Mouse (Mus musculus): ENCODE data around the gene Ccdc124. TPM values are rescaled to one million over a fixed set of nuclear protein-coding genes. Genes with fewer than 3 reads are reported as not detected.

Gene Ccdc124
- polyA plus RNA-seq (2016; fragmentation: Nextera tagmentation; extraction: Ambion mirVana) = 119 and 127 TPM in 2 replicates

DNA sequence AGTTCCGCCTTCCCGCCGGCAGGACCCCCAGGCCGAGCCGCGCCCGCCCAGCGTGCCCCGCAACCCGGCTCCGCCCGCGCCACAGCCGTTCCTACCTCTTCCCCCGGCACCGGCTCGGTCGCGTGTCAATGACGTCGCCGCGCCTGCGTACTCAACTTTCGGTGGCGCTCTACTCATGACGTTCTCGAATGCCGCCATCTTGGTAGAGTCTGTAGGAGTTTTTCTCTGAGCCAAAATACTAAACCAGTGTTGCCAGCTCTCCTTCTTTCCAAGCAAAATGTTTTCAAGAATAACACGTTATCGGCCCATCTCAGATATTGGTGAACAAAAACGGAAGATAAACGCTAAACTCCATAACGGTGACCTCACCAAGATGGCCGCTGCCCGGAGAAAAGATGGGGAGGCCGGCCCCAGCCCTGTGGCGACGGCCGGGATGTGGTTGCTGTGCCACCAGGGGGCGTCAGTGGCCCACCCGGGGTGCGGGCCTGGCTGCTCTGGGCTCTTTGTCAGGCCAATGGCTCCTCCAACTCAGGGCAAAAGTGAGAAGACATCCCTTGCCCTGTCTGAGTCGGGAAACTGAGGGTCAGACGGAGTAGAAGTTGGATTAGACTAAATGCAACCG is at the start of gene Ccdc124:
Gene Ccdc124 (minus strand): TSS at position 572 of the 622 bp plus-strand sequence.
- Histone ChIP-seq H3K4me1 (replicated peaks) (peaks cover 21% of the 10 kb centered on the region), H3K4me2 (peak within 1 kb of the TSS; percentile 79), H3K27me3 (peaks cover 5% of the 10 kb centered on the region; the same call in 1 of the 2 replicates), H3K27ac (peak within 1 kb of the TSS; percentile 88), H3K9ac (replicated peaks) (peak within 1 kb of the TSS; percentile 76), H3K9me3 (no peaks in the 10 kb centered on the region), H3K4me3 (replicated peaks) (peak within 1 kb of the TSS; percentile 89), H3K36me3 (no peaks in the 10 kb centered on the region)
- ATAC-seq (ENCODE audit: insufficient number of reproducible peaks, insufficient read depth, low FRiP score, low TSS enrichment, low read depth) = peak; percentile 92
- WGBS = 1% methylated on average over 46 of the region's 46 CpGs

DNA sequence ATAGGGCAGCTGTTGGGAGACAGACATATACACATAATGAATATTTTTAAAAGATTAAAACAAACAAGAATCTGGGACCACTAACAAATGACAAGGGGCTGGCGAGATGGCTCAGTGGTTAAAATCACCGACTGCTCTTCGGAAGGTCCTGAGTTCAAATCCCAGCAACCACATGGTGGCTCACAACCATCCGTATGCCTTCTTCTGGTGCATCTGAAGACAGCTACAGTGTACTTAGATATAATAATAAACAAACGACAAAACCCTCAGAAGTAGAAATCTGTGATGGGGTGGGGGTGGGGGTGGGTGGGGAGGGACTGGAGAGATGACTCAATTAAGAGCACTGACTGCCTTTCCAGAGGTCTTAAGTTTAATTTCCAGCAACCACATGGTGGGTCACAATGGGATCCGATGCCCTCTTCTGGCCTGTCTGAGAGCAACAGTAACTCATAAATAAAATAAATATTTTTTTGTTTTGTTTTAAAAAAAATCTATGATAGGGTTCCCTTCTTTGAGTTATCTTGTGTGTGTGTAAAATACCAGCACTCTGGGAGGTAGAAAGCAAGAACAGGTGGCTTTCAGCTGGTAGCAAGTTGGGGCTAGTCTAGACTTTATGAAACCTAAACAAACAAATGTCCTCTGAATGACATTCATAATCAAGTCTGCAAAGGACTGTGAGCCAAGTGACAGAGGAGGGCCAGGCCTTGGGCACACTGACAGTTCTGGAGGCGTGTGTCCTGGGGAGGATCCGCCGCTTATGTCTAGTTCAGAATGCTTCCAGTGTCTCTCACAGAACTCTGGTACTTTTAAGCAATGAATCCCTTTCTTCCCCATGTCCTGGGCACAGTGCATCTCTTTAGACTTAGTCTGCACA is 46.6 kb upstream of the Ccdc124 start:
- ATAC-seq (ENCODE audit: insufficient number of reproducible peaks, insufficient read depth, low FRiP score, low TSS enrichment, low read depth) = no peak
- no peaks in the 10 kb centered on the region for H3K4me1 ChIP-seq (replicated peaks)
- H3K36me3 ChIP-seq = peaks cover 73% of the 10 kb centered on the region
- H3K9me3 ChIP-seq = no peaks in the 10 kb centered on the region
- WGBS = 90% methylated on average over 9 of the region's 9 CpGs
- no peak overlapping the region for H3K4me3 ChIP-seq (replicated peaks)
- H3K9ac ChIP-seq (replicated peaks) = no peak overlapping the region
- no peaks in the 10 kb centered on the region for H3K27me3 ChIP-seq
- H3K4me2 ChIP-seq = no peak overlapping the region
- no peak overlapping the region for H3K27ac ChIP-seq

DNA sequence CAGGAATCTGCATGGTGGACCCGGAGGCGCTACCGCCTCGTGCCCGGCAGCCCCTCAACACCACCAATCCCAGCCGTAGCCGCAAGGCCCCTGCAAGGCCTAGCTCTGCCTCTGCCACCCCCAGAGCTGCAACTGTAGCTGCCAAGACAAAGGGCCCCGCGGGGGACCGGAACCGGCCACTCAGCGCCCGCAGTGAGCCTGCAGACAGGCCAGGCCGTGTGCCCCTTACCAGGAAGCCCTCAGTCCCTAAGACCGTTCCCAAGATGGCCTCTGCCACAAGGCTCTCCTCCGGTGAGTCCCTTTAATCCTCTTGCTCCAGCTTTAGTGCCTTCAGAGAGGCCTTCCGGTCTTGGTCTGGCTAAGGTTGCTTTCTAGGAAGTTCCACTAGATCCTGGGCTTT is 41.0 kb upstream of the Ccdc124 start:
- WGBS = 97% methylated on average over 17 of the region's 17 CpGs
- H3K36me3 ChIP-seq = peaks cover 92% of the 10 kb centered on the region

DNA sequence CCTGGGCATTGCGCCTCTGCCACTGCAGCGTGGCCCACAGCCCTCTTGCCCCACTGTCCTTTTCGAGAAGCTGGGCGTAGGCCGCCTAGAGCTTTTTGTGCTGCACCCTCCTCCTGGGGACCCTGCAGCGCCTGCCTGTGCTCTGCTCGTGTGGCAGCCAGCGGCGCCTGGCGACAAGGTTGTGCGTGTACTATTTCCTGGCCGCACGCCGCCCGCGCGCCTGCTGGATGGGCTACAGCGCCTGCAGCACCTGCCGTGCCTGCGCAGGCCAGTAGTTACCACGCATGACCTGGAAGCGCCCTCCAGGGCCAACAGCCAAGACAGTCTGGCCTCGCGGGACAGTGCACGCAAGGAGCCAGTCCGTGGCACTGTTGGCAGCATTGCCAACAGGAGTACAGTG is 39.8 kb upstream of the Ccdc124 start:
- no peak overlapping the region for H3K4me3 ChIP-seq (replicated peaks)
- no peak for ATAC-seq (ENCODE audit: insufficient number of reproducible peaks, insufficient read depth, low FRiP score, low TSS enrichment, low read depth)
- H3K4me2 ChIP-seq = no peak overlapping the region
- H3K9ac ChIP-seq (replicated peaks) = no peak overlapping the region
- no peak overlapping the region for H3K27ac ChIP-seq
- 95% methylated on average over 26 of the region's 26 CpGs for WGBS
- H3K27me3 ChIP-seq = no peaks in the 10 kb centered on the region
- H3K4me1 ChIP-seq (replicated peaks) = no peaks in the 10 kb centered on the region
- H3K9me3 ChIP-seq = no peaks in the 10 kb centered on the region
- peaks cover 85% of the 10 kb centered on the region for H3K36me3 ChIP-seq

More for the DNA sequence above, 41.0 kb upstream of the Ccdc124 start:
- Histone ChIP-seq H3K4me1 (replicated peaks) (no peaks in the 10 kb centered on the region), H3K27me3 (no peaks in the 10 kb centered on the region), H3K27ac (no peak overlapping the region), H3K9me3 (no peaks in the 10 kb centered on the region), H3K4me3 (replicated peaks) (no peak overlapping the region), H3K4me2 (no peak overlapping the region), H3K9ac (replicated peaks) (no peak overlapping the region)
- ATAC-seq (ENCODE audit: insufficient number of reproducible peaks, insufficient read depth, low FRiP score, low TSS enrichment, low read depth) = no peak

DNA sequence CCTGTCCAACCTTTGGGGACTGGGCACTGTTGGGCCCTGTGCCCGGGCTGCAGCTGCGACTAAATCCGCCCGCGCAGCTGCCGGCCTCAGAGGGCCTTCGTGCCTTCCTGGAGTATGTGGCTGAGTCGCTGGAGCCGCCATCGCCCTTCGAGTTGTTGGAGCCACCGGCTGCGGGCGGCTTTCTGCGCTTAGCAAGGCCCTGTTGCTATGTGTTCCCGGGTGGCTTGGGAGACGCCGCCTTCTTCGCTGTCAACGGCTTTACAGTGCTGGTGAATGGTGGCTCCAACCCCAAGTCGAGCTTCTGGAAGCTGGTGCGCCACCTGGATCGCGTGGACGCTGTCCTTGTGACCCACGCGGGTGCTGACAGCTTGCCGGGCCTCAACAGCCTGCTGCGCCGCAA is 39.2 kb upstream of the Ccdc124 start:
- Histone ChIP-seq H3K27ac (no peak overlapping the region), H3K4me3 (replicated peaks) (no peak overlapping the region), H3K36me3 (peaks cover 79% of the 10 kb centered on the region), H3K9ac (replicated peaks) (no peak overlapping the region), H3K4me2 (no peak overlapping the region), H3K27me3 (no peaks in the 10 kb centered on the region), H3K9me3 (no peaks in the 10 kb centered on the region), H3K4me1 (replicated peaks) (no peaks in the 10 kb centered on the region)
- 94% methylated on average over 30 of the region's 30 CpGs for WGBS
- ATAC-seq (ENCODE audit: insufficient number of reproducible peaks, insufficient read depth, low FRiP score, low TSS enrichment, low read depth) = no peak

DNA sequence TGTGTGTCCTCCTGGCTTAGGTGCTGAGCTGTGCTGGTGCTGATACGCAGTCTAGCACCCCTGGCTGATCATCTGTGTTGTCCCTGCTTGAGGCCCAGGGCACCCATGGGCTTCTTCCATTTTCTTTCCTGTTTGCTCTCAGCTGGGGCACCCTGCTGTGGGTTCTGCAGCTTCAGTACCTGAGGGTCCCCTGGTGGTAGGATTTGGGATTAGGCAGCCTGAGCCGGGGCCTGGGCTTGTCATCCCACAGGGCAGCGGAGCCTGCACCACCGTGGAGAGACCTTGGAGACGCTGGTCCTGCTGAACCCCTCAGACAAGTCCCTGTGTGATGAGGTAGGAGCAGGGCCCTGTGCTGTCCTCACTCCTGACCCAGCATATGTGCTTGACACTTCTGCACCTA is 37.9 kb upstream of the Ccdc124 start:
- Histone ChIP-seq H3K36me3 (peaks cover 66% of the 10 kb centered on the region), H3K9ac (replicated peaks) (no peak overlapping the region), H3K9me3 (no peaks in the 10 kb centered on the region), H3K4me2 (no peak overlapping the region), H3K27ac (no peak overlapping the region), H3K4me3 (replicated peaks) (no peak overlapping the region), H3K4me1 (replicated peaks) (peaks cover 6% of the 10 kb centered on the region), H3K27me3 (no peaks in the 10 kb centered on the region)
- ATAC-seq (ENCODE audit: insufficient number of reproducible peaks, insufficient read depth, low FRiP score, low TSS enrichment, low read depth) = no peak
- 92% methylated on average over 5 of the region's 5 CpGs for WGBS

DNA sequence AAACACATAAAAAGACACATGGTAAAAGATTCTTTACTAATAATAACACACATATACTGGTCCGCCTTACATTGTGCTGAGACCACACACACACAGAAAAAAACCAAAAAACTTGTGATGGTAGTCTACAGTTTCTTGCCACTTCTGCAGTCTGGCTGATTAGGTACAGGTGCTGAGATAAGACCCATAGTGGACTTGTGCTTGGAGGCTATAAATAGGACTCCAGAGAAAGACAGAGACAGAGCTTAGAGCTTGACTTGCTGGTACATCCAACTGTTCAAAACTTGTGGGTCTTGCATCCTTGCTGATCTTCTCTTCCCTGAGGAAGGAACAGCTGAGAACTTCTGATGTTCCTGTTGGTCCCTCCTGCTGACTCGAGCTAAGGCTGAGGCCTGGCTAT is 33.8 kb upstream of the Ccdc124 start:
- 91% methylated on average over 2 of the region's 2 CpGs for WGBS
- Histone ChIP-seq H3K27me3 (peaks cover 1% of the 10 kb centered on the region; the same call in 1 of the 2 replicates), H3K27ac (no peak overlapping the region), H3K4me2 (peak overlapping the region; percentile 95; the same call in 1 of the 2 replicates), H3K9ac (replicated peaks) (no peak overlapping the region), H3K4me3 (replicated peaks) (no peak overlapping the region), H3K4me1 (replicated peaks) (peaks cover 15% of the 10 kb centered on the region), H3K36me3 (peaks cover 25% of the 10 kb centered on the region), H3K9me3 (no peaks in the 10 kb centered on the region)
- ATAC-seq (ENCODE audit: insufficient number of reproducible peaks, insufficient read depth, low FRiP score, low TSS enrichment, low read depth) = no peak

DNA sequence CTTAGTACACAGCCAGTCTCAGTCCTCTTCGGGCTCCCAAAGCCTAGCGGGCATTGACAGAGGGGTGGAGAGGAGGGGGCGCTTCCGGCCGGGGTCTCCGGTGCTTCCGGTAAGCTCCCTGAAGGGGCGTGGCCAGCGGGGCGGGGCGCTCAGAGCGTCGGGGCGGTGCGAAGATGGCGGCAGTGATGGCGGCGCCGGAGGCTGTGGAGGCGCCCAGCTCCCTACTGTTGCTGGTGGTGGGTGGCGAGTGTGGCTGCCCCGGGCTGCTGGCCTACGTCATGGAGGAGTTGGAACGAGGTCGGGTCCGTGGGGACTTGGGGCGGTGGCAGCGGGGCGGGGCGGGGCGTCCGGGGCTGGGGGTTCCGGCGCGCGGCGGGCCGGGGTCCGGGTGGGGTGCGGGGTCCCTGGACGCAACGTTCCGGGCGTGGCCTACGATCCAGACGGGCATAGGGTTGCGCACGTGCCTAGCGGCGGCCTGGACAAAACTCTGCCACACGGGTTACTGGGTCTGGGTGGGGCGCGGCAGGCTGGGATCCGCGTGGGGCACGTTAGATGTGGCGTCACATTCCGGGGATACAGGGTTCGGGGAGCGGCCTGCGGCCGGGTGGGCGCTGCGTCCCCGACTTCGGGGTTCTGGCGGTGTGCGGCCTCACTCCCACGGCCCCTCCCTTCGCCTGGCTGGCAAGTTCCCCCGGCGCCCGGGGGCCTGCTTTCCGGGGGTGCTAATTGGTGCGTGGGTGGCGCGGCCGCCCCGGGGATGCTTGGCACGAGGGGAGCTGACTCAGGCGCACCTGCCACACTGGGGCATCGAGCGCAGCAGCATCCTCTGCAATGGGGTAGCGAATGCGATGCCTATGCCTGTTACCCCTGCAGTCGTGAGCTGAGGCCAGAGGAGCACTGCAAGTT is 32.3 kb upstream of the Ccdc124 start, which contains the start of gene Map1s:
Gene Map1s (plus strand): TSS at position 102 of the 906 bp plus-strand sequence.
- peaks cover 15% of the 10 kb centered on the region for H3K4me1 ChIP-seq (replicated peaks)
- peak within 1 kb of the TSS; percentile 79 for H3K4me3 ChIP-seq (replicated peaks)
- peaks cover 10% of the 10 kb centered on the region for H3K36me3 ChIP-seq
- peak within 1 kb of the TSS; percentile 91 for H3K9ac ChIP-seq (replicated peaks)
- H3K9me3 ChIP-seq = no peaks in the 10 kb centered on the region
- peak within 1 kb of the TSS; percentile 91 for H3K27ac ChIP-seq
- peak; percentile 88 for ATAC-seq (ENCODE audit: insufficient number of reproducible peaks, insufficient read depth, low FRiP score, low TSS enrichment, low read depth)
- H3K4me2 ChIP-seq = peak within 1 kb of the TSS; percentile 95
- under 1% methylated on average over 85 of the region's 86 CpGs for WGBS
- peaks cover 8% of the 10 kb centered on the region; the same call in 1 of the 2 replicates for H3K27me3 ChIP-seq

DNA sequence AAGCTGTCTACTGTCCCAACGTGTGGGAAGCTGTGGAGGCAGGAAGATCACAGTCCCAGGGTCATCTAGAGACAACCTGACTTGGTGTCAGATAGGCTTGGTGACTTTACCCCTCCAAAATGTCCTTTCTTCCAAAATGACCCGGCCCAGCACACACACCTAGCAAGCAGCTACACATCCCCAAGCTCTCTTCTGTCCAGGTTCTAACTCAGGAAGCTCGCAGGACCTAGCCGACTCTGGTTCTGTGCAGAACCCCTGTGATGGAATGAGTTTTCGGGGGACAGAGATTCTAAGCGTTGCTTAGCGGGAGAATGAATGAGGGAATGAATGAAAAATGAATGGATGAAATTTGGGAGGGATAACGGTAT is 31.7 kb upstream of the Ccdc124 start:
- H3K4me1 ChIP-seq (replicated peaks) = peaks cover 15% of the 10 kb centered on the region
- H3K4me3 ChIP-seq (replicated peaks) = peak overlapping the region; percentile 79
- peak overlapping the region; percentile 95 for H3K4me2 ChIP-seq
- H3K36me3 ChIP-seq = peaks cover 5% of the 10 kb centered on the region; the same call in 1 of the 2 replicates
- peak; percentile 21; the same call in 1 of the 2 replicates for ATAC-seq (ENCODE audit: insufficient number of reproducible peaks, insufficient read depth, low FRiP score, low TSS enrichment, low read depth)
- peak overlapping the region; percentile 91; the same call in 1 of the 2 replicates for H3K27ac ChIP-seq
- H3K9me3 ChIP-seq = no peaks in the 10 kb centered on the region
- H3K9ac ChIP-seq (replicated peaks) = peak overlapping the region; percentile 91
- peaks cover 8% of the 10 kb centered on the region; the same call in 1 of the 2 replicates for H3K27me3 ChIP-seq
- 18% methylated on average over 8 of the region's 8 CpGs for WGBS

DNA sequence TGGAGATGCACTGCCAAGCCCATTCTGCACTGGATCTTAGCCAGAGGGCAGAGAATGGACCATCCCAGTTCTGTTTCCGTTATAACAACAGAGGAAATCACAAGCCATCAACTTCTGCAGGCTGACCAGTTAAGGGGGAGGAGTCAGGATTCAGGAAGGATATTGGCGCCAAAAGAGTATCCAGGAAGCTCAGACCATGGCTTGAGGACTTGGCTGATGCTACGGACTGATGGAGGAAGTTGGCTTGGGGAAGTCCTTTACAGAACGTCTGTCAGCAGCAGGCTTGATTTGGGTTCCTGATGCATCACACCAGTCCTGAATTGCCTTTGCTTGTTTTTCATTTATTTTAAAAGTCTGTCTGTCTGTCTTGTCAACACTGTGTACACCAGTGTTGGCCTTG is 30.8 kb upstream of the Ccdc124 start:
- Histone ChIP-seq H3K4me3 (replicated peaks) (no peak overlapping the region), H3K4me2 (no peak overlapping the region), H3K27me3 (peaks cover 8% of the 10 kb centered on the region; the same call in 1 of the 2 replicates), H3K36me3 (peaks cover 5% of the 10 kb centered on the region; the same call in 1 of the 2 replicates), H3K27ac (no peak overlapping the region), H3K9ac (replicated peaks) (no peak overlapping the region), H3K9me3 (no peaks in the 10 kb centered on the region), H3K4me1 (replicated peaks) (peaks cover 15% of the 10 kb centered on the region)
- WGBS = 66% methylated on average over 4 of the region's 4 CpGs
- ATAC-seq (ENCODE audit: insufficient number of reproducible peaks, insufficient read depth, low FRiP score, low TSS enrichment, low read depth) = no peak
